Mouse (Mus musculus): ENCODE data around the gene Lsm11.

GRCm38 (mm10) chr11:45881683-45882068, 63.1 kb downstream of the Lsm11 start:
- TF ChIP-seq CTCF (conservative IDR thresholded peaks at IDR 0.05; ENCODE audit: insufficient read depth, insufficient read length, low read depth, low read length) (no peak), POLR2A (IDR thresholded peaks at IDR 0.05; ENCODE audit: low read depth, low read length) (no peak)

Measured in kidney, adult 2 months (tissue).